Mouse (Mus musculus) embryo, embryonic 11 days (tissue): ENCODE results near the gene Akna.

Experiments used
- DNase-seq: peaks from one replicate; pipeline ENCODE4 v3.0.0-alpha.2; 2015

Gene Akna

GRCm38 (mm10) chr4:63403040-63403959 is at the start of gene Akna:
Akna (minus strand) TSS chr4:63403354.
- DNase-seq: peak; percentile 90

GRCm38 (mm10) chr4:63452555-63452954 is 49.4 kb upstream of the Akna start:
- DNase-seq: no peak

GRCm38 (mm10) chr4:63450551-63450950 is 47.4 kb upstream of the Akna start:
- no peak for DNase-seq

GRCm38 (mm10) chr4:63444362-63445066 is 41.4 kb upstream of the Akna start:
- DNase-seq: no peak

GRCm38 (mm10) chr4:63443101-63443500 is 39.9 kb upstream of the Akna start:
- DNase-seq: no peak

- DNase-seq: no peak
Measured at GRCm38 (mm10) chr4:63441616-63442015, 38.5 kb upstream of the Akna start.

- peak; percentile 37 for DNase-seq
Measured at GRCm38 (mm10) chr4:63440262-63440661, 37.1 kb upstream of the Akna start.

GRCm38 (mm10) chr4:63437968-63438367 is 34.8 kb upstream of the Akna start:
- no peak for DNase-seq

GRCm38 (mm10) chr4:63437119-63437815 is 34.1 kb upstream of the Akna start:
- DNase-seq: peak; percentile 45

GRCm38 (mm10) chr4:63435402-63435801 is 32.2 kb upstream of the Akna start:
- no peak for DNase-seq

- DNase-seq: no peak
Measured at GRCm38 (mm10) chr4:63431098-63431497, 27.9 kb upstream of the Akna start.

GRCm38 (mm10) chr4:63430357-63430756 is 27.2 kb upstream of the Akna start:
- DNase-seq: no peak

GRCm38 (mm10) chr4:63426308-63426707 is 23.2 kb upstream of the Akna start:
- peak; percentile 44 for DNase-seq

GRCm38 (mm10) chr4:63423811-63424210 is 20.7 kb upstream of the Akna start:
- no peak for DNase-seq

GRCm38 (mm10) chr4:63423231-63423630 is 20.1 kb upstream of the Akna start:
- no peak for DNase-seq

- DNase-seq: no peak
Measured at GRCm38 (mm10) chr4:63420143-63420920, 17.2 kb upstream of the Akna start.

- DNase-seq: no peak
Measured at GRCm38 (mm10) chr4:63418270-63418669, 15.1 kb upstream of the Akna start.

- DNase-seq: peak; percentile 93
Measured at GRCm38 (mm10) chr4:63417318-63417957, 14.3 kb upstream of the Akna start.

- DNase-seq: no peak
Measured at GRCm38 (mm10) chr4:63414951-63415350, 11.8 kb upstream of the Akna start.

GRCm38 (mm10) chr4:63411222-63411621 is 8.1 kb upstream of the Akna start:
- no peak for DNase-seq

GRCm38 (mm10) chr4:63410583-63410934 is 7.4 kb upstream of the Akna start:
- DNase-seq: peak; percentile 98
